Mouse (Mus musculus) heart, embryonic 10.5 days (tissue): Measurements from ENCODE around the gene Pdss2. TPM values are rescaled to one million over a fixed set of nuclear protein-coding genes. Genes with fewer than 3 reads are reported as not detected.
"Not testable (repeated sequence)": the region's sequence is repeated elsewhere in the genome, so short reads cannot be mapped to it uniquely, and the experiment has no call there.

Experiments
- DNase-seq: peaks from one replicate; pipeline ENCODE4 v3.0.0-alpha.2; 2017; ENCODE audit warnings: low spot score
- H3K27ac ChIP-seq: fragments of 300-500 bp; sonication (generic); 2 replicates; pipeline ENCODE4 v1.5.1; 2016; ENCODE audit warnings: mild to moderate bottlenecking
- H3K27me3 ChIP-seq: fragments of 300-500 bp; sonication (generic); 2 replicates; pipeline ENCODE4 v1.6.1; 2016; ENCODE audit warnings: mild to moderate bottlenecking; ENCODE audit not compliant: poor library complexity, insufficient read depth, severe bottlenecking
- H3K36me3 ChIP-seq: fragments of 300-500 bp; sonication (generic); 2 replicates; pipeline ENCODE4 v1.6.1; 2016; ENCODE audit warnings: mild to moderate bottlenecking, moderate library complexity
- H3K4me1 ChIP-seq: fragments of 300-500 bp; sonication (generic); 2 replicates; pipeline ENCODE4 v1.6.1; 2016; ENCODE audit warnings: mild to moderate bottlenecking
- H3K4me3 ChIP-seq: fragments of 300-500 bp; sonication (generic); 2 replicates; pipeline ENCODE4 v1.5.1; 2016; ENCODE audit warnings: mild to moderate bottlenecking, moderate library complexity
- H3K9me3 ChIP-seq: fragments of 300-500 bp; sonication (generic); 2 replicates; pipeline ENCODE4 v1.6.1; 2016; ENCODE audit warnings: mild to moderate bottlenecking, moderate library complexity
- WGBS: fragments of 180-500 bp; shearing (Covaris S2); methylation state at CpG from one replicate; pipeline ENCODE4 v1.1.7; 2016; 5-methylcytosine and 5-hydroxymethylcytosine counted together
- polyA plus RNA-seq: library from polyadenylated mRNA; unstranded; fragments of >200 nt; fragmentation: Nextera tagmentation; extraction: Ambion mirVana; gene quantifications from 2 replicates; pipeline ENCODE4 v1.2.1, GENCODE M21; 2016

Pdss2 gene
- polyA plus RNA-seq, 1 experiment from 2014 or later = 13.0 TPM

DNA sequence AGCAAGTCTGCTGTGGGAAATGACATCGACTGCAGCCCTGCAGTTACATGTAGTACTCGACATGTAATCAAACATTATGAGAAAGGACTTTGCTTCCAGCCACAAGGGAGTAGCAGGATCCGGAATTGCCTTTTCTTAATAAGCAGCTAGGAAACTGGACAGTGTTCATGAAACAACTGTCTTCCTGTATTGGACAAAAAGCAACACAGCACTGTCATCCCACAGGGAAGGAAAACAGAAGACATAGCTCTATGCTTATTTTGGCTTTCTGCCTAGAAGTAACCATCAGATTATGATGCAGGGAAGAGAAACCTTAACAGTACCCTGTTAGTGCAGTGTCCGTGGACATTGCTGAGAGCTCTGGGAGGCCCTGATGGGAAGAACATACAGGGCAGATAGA is 31.0 kb downstream of the Pdss2 start:
- Histone ChIP-seq H3K9me3 (no peaks in the 10 kb centered on the region), H3K36me3 (no peaks in the 10 kb centered on the region), H3K4me3 (no peak overlapping the region), H3K4me1 (peaks cover 8% of the 10 kb centered on the region; the same call in 1 of the 2 replicates), H3K27me3 (no peaks in the 10 kb centered on the region), H3K27ac (no peak overlapping the region)
- WGBS = 51% methylated on average over 4 of the region's 4 CpGs
- DNase-seq = no peak

DNA sequence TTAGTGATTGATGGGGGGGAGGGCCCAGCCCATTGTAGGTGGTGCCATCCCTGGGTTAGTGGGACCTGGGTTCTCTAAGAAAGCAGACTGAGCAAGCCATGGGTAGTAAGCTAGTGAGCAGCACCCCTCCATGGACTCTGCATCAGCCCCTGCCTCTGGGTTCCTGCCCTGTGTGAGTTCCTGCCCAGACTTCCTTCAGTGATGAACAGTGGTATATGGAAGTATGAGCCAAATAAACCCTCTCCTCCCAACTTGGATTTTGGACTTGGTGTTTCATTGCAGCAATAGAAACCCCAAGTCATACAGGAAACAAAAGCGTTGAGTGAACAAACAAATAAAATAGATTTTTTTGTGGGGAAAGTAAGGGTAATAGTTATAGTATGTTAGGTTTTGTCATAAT is 35.7 kb downstream of the Pdss2 start:
- no CpG with 5 or more reads among the region's 1 CpGs for WGBS
- DNase-seq = not testable (repeated sequence)

DNA sequence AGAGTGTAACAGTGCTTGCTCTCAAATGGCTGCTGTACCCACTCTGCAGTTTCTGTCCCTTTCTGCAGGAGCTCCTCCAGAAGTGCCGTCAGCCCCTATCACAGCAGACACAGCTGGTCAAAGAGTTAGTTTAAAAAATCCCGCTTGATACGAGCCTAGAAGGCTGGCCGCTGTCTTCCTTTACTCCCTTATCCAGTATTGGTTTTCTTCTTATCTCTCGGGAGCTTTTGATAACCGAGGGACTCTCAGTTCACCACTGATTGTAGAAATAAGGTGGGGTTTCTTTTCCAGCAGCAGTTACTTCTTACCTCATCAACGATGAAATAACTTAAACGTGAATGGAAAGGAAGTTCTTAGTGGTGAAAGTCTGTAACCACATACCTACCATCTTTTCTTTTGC is 36.2 kb downstream of the Pdss2 start:
- H3K27ac ChIP-seq, H3K4me1 ChIP-seq, H3K27me3 ChIP-seq, H3K36me3 ChIP-seq, H3K9me3 ChIP-seq, H3K4me3 ChIP-seq, DNase-seq: not testable (repeated sequence)
- 24% methylated on average over 8 of the region's 8 CpGs for WGBS

More for the DNA sequence above, 35.7 kb downstream of the Pdss2 start:
- H3K9me3 ChIP-seq, H3K36me3 ChIP-seq, H3K4me1 ChIP-seq, H3K27me3 ChIP-seq, H3K4me3 ChIP-seq, H3K27ac ChIP-seq: not testable (repeated sequence)

DNA sequence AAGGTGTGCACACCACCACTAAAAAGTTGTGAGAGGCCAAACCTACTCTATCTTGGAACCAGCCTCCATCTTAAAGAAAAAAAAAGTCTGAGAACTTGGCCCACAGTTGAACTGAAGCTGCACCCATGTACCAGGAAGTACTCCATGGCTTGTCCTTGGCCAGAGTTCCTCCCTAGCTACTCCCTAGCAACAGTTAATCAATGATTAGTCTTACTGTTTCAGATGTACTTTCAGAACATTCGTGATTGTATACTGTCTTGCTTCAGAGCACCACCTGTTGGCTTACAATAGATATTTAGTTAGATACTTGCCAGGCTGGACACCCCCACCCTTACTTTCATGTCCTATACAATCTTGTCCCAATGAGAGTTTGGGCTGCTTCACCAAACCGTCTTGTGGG is 50.0 kb downstream of the Pdss2 start:
- H3K27ac ChIP-seq = no peak overlapping the region
- no peak overlapping the region for H3K4me3 ChIP-seq
- no peaks in the 10 kb centered on the region for H3K4me1 ChIP-seq
- H3K27me3 ChIP-seq = no peaks in the 10 kb centered on the region
- WGBS = 80% methylated on average over 2 of the region's 2 CpGs
- no peak for DNase-seq
- H3K36me3 ChIP-seq = no peaks in the 10 kb centered on the region
- no peaks in the 10 kb centered on the region for H3K9me3 ChIP-seq

DNA sequence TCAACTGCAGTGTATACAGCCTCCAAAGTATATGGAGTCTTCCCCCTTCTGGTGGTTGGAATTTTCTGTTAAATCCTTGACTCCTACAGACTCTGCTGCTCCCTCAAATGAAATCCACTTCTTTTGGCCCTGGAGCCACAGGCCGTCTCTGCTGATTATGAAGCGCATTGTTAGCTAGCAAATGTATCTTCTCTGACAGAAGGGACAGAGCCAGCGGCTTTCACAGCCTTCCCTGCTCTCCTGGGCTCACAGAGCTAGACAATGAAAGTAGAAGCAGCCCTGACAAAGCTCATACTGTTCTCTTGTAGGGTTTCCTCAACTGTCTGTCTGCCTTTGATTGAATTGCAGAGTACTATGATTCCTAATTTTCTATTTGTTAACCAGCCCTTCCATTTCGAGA is 51.1 kb downstream of the Pdss2 start:
- no peak for DNase-seq
- WGBS = 76% methylated on average over 4 of the region's 4 CpGs
- Histone ChIP-seq H3K4me1 (peaks cover 5% of the 10 kb centered on the region), H3K27ac (no peak overlapping the region), H3K36me3 (no peaks in the 10 kb centered on the region), H3K27me3 (no peaks in the 10 kb centered on the region), H3K4me3 (no peak overlapping the region), H3K9me3 (no peaks in the 10 kb centered on the region)

DNA sequence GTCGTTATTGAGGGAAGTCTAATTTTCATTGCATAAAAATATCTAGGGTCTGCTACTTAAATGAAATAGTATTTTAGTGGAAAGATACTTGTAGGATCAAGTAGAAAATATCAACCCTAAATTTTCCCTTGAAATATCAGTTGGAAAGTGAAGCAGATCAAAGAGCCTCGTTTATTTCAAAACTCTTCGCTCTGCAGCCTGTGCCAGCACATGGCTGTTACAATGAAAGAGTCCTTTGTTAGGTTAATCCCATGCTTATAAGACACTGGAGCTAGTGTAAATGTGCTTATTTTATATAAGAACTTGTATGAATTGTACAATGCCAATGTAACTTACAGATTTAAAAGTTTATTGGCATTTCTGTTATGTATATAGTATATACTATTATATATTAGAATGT is 51.8 kb downstream of the Pdss2 start:
- no peak for DNase-seq
- H3K27me3 ChIP-seq = no peaks in the 10 kb centered on the region
- peaks cover 12% of the 10 kb centered on the region for H3K4me1 ChIP-seq
- no peaks in the 10 kb centered on the region for H3K36me3 ChIP-seq
- no peak overlapping the region for H3K27ac ChIP-seq
- H3K9me3 ChIP-seq = no peaks in the 10 kb centered on the region
- no peak overlapping the region for H3K4me3 ChIP-seq
- 80% methylated on average over 3 of the region's 3 CpGs for WGBS

DNA sequence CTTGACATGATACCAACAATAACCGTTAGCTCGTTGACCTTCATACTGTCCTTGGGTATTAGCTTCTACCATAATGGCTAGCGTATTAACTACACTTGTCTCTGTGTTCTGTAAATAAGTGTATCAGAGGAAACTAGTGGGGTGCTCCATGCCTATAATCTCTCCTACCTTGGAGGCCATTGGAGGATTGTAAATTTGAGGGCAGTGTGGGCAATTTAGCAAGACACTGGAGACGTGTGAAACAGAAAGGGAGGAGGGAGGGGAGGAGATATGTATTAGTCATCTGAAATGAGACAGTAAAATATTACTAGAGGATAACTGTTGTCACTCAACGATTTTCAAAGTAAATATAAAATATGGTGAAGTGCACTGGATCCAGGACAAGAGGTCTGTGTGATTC is 54.2 kb downstream of the Pdss2 start:
- WGBS = 84% methylated on average over 5 of the region's 5 CpGs
- H3K4me1 ChIP-seq = peaks cover 13% of the 10 kb centered on the region
- no peaks in the 10 kb centered on the region for H3K9me3 ChIP-seq
- H3K36me3 ChIP-seq = no peaks in the 10 kb centered on the region
- H3K27me3 ChIP-seq = no peaks in the 10 kb centered on the region
- no peak overlapping the region for H3K27ac ChIP-seq
- no peak for DNase-seq
- no peak overlapping the region for H3K4me3 ChIP-seq

DNA sequence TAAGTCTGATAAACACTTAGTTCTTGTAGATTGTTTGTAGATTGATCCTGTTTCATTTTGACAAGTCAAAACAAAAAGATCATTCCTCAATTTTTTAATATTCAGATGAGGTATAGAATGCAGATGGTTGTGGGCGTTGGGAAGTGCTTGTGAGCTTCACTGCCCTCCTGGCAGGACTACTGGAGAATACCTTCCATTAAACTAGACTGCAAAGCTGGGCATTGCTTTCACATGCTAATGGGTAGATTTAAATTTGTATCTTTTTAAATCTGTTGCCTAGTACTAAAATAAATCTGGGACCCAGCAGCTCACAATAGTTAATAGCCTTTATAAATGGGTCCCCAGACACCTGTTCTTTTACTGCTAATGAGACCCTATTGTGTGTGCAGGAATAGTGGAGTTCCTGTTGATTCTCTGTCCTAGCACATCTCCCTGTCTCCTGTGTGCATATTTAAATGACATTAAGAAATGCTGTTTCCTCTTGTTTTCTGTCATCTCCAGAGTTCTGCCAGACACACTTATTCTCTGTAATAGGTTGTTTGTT is 54.9 kb downstream of the Pdss2 start:
- 92% methylated on average over 1 of the region's 1 CpGs for WGBS
- H3K4me1 ChIP-seq = peaks cover 13% of the 10 kb centered on the region
- no peaks in the 10 kb centered on the region for H3K36me3 ChIP-seq
- no peak overlapping the region for H3K4me3 ChIP-seq
- no peaks in the 10 kb centered on the region for H3K27me3 ChIP-seq
- H3K9me3 ChIP-seq = no peaks in the 10 kb centered on the region
- no peak overlapping the region for H3K27ac ChIP-seq
- no peak for DNase-seq

DNA sequence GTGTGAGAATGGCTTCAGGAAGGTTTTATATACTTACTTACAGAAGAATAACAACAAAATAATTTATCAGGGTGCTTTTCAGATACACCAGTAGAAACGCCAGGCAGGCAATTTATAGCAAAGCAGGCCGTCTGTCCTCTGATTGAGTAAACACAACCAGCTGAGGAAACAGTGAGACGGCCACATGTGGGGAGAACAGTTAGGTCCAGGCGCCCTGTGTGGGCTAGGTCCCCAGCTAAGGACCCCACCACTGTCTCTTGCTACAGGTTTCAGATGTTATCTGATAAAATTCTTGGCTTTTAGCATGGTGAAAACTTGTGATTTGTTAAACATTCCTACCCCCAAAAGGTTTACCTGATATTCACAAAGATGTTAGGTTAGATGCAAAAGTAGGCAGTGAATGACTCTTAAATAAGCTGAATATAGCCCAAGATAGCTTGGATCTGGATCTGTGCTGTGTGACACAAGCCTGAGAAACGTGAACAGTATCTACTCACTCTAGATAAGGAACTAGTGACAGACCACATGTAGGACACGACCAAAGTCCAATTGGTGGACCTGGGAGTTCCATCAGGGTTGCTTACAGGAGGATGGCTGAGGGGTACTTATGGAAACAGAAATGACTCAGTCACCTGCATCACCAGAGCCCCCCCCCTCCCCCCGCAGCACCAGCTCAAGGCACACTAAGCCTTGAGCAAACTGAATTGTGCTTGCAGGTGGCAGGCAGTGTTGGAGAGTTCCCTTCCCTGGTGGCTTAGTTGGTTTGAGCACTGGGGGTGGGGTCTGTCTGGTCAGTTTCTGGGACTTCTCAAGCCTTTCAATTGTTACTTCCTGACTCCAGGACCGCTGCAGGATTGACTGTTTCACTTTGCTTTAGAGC is 56.2 kb downstream of the Pdss2 start:
- Histone ChIP-seq H3K4me1 (peaks cover 13% of the 10 kb centered on the region), H3K27ac (no peak overlapping the region), H3K9me3 (no peaks in the 10 kb centered on the region), H3K36me3 (no peaks in the 10 kb centered on the region), H3K27me3 (no peaks in the 10 kb centered on the region), H3K4me3 (no peak overlapping the region)
- 37% methylated on average over 8 of the region's 8 CpGs for WGBS
- no peak for DNase-seq

DNA sequence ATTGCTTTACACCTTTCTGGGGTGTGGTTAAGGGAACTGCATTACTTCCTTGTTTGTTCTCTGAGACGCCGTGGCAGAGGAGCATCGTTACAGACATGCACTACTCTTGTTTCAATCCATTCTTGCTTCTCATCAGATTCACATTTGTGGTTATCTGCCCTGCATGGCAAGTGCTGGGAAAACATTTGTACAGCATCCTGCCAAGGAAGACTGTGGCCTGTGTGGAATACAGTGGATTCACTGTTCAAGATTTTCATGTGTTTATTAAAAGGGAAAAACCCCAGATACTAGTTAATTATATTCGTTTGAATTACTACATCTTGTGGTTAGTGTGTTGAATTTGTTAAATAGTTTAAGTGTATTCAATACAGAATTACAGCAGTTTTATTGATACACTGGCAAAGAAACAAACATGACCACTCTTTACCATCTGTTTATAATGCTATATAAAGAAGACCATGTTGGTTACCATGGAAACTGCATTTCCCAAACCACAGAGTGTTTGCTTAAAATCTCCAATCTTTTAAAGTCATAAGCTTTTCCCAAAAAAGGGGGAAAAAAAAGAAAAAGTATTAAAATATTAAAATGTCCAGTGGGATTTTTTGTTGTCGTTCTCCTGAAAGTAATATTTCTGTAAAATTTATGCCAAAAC is 58.5 kb downstream of the Pdss2 start:
- Histone ChIP-seq H3K36me3 (no peaks in the 10 kb centered on the region), H3K27me3 (no peaks in the 10 kb centered on the region), H3K4me3 (no peak overlapping the region), H3K27ac (no peak overlapping the region), H3K9me3 (no peaks in the 10 kb centered on the region), H3K4me1 (peaks cover 13% of the 10 kb centered on the region)
- WGBS = 84% methylated on average over 5 of the region's 5 CpGs
- DNase-seq = no peak

DNA sequence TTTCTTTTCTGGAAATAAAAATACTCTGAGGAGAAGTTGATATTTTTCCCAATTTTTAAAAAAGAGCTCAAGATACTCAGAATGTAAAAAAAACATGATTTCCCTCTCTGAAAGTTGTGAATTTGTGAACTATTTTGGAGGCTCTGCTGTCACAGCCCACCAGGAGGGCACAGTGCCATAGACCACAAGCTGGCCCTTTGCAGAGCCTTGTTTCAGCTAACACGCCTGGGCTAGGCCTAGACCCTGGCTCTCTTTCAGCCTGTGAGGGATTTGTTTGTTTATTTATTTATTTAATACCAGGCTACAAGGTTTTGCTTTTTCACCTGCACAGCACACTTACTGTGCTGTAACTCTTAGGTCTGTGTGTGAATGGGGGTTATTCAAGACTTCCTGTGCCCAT is 64.3 kb downstream of the Pdss2 start:
- no peak overlapping the region for H3K27ac ChIP-seq
- no peaks in the 10 kb centered on the region for H3K27me3 ChIP-seq
- H3K9me3 ChIP-seq = no peaks in the 10 kb centered on the region
- no peaks in the 10 kb centered on the region for H3K36me3 ChIP-seq
- peaks cover 11% of the 10 kb centered on the region; the same call in 1 of the 2 replicates for H3K4me1 ChIP-seq
- no peak overlapping the region for H3K4me3 ChIP-seq
- DNase-seq = no peak
- 80% methylated on average over 1 of the region's 1 CpGs for WGBS

DNA sequence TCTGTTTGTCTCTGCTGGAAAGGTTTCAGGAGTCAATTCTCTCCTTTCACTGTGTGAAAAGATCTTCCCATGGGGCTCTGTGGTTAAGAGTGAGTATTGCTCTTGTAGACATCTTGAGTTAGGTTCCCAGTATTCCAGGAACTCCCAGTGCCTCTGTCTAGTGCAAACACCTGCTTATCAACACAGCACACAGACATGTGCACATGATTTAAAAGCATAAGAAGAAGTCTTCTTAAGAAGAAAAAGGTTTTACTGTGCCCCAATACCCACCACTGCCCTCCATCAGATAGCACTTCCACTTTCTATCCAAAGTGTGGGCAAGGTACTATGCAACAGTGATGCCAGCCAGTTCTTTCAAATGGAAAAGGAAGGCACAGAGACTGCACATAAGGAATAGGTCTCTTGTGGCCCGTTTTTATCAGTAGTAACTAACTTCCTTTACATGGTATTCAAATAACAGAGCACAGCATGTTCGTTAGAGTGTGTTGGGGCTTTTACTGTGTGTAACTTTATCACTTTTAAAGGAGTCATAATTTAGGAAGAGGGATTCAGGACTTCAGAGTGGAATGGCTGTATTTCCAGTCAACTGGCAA is 69.4 kb downstream of the Pdss2 start:
- WGBS = 63% methylated on average over 2 of the region's 2 CpGs
- Histone ChIP-seq H3K27me3 (no peaks in the 10 kb centered on the region), H3K36me3 (no peaks in the 10 kb centered on the region), H3K9me3 (no peaks in the 10 kb centered on the region), H3K4me1 (peaks cover 30% of the 10 kb centered on the region; the same call in 1 of the 2 replicates), H3K4me3 (no peak overlapping the region), H3K27ac (no peak overlapping the region; the same call in 1 of the 2 replicates)
- DNase-seq = no peak

DNA sequence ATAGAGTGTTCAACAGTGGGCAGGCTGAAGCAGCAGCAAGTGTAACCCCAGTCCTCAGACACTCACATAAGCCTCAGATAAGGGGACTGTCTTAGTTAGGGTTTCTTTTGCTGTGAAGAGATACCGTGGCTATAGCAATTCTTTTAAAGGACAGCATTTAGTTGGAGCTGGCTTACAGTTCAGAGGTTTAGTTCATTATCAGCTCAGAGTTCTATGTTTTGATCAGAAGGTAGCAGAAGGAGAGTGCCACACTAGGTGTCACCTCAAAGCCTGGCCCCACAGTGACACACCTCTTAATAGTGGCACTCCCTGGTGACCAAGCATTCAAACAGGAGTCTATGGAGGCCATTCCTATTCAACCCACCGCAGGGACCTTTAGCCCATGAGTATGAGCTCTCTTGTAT is 70.0 kb downstream of the Pdss2 start:
- H3K9me3 ChIP-seq = no peaks in the 10 kb centered on the region
- 76% methylated on average over 2 of the region's 2 CpGs for WGBS
- H3K36me3 ChIP-seq = no peaks in the 10 kb centered on the region
- H3K27me3 ChIP-seq = no peaks in the 10 kb centered on the region
- no peak overlapping the region for H3K27ac ChIP-seq
- no peak overlapping the region for H3K4me3 ChIP-seq
- H3K4me1 ChIP-seq = peaks cover 30% of the 10 kb centered on the region; the same call in 1 of the 2 replicates
- DNase-seq = no peak
